Mouse (Mus musculus): ENCODE measurements around the gene Zfp629.
A peak's percentile ranks its signal among the peaks of the same experiment; 100 is the strongest.

Gene Zfp629

DNA sequence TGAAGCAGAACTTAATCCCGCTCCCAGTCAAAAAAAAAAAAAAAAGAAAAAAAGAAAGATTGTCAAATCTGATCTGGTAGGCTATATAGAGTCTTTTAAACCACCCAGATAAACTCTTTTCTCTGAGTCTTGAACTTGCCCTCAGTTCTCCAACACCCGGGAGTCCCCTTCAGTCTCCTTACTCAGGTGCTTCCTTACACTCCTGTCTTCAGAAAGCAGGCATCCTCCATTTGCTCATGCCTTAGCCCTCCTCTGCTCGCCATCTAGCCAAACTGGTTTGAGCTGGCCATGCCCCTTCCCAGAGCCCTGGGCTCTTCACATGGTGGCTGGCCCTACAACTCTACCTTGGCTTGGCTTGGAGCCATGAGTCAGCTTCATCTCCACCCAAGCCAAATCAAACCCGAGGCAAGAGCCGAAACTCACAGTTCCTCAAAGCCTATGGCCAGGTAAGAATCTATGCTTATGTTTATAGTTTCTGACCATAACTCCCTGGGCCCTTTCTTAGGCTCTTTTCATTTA lies 54.2 kb downstream of the Zfp629 start, which contains the start of gene Tmem265:
Tmem265 (plus strand) TSS at position 51 of the 519 bp plus-strand sequence.
- DNase-seq = peak; percentile 55

DNA sequence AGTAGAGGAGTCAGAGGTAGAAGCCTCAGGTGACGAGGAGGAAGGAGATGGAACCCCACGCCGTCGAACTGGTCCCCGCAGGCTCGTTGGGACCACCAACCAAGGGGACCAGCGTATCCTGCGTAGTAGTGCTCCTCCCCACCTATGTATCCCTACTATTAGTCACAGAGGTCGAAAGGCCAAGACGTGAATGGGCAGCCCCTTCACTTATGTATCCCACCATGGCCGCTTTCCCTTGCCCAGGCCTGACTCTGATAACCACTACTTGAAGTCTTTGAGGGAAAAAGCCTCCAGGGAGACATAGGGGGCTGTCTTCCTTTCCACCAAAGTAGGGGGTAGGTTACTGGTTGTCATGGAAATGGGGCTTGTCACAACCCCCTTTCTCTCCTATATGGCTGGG lies 55.0 kb downstream of the Zfp629 start:
- DNase-seq = no peak
